Mouse (Mus musculus) midbrain, postnatal 0 days (tissue): ENCODE data around the gene Gm853. TPM values are rescaled to one million over a fixed set of nuclear protein-coding genes. Genes with fewer than 3 reads are reported as not detected.

Experiments
- ATAC-seq: fragments of 200-750 bp; cut with Nextera tagmentation; 2 replicates; pipeline ENCODE4 v1.8.0; 2017; ENCODE audit warnings: moderate number of reproducible peaks, mild to moderate bottlenecking, moderate TSS enrichment, moderate library complexity; ENCODE audit not compliant: low FRiP score
- DNase-seq: peaks from one replicate; pipeline ENCODE4 v3.0.0-alpha.2; 2015; ENCODE audit warnings: low spot score
- H3K27ac ChIP-seq: fragments of 300-500 bp; sonication (generic); 2 replicates; pipeline ENCODE4 v1.5.1; 2014; ENCODE audit warnings: low read depth, mild to moderate bottlenecking, low read length, mixed read lengths
- H3K27me3 ChIP-seq: fragments of 300-500 bp; sonication (generic); 2 replicates; pipeline ENCODE4 v1.6.1; 2014; ENCODE audit warnings: low read length, control low read depth, mixed read lengths; ENCODE audit not compliant: insufficient read depth
- H3K36me3 ChIP-seq: fragments of 300-500 bp; sonication (generic); 2 replicates; pipeline ENCODE4 v1.6.1; 2014; ENCODE audit warnings: low read length, control low read depth, mixed read lengths; ENCODE audit not compliant: insufficient read depth
- H3K4me1 ChIP-seq: fragments of 300-500 bp; sonication (generic); 2 replicates; pipeline ENCODE4 v1.6.1; 2014; ENCODE audit warnings: mild to moderate bottlenecking, control low read depth, antibody characterized with exemption, low read length, mixed read lengths; ENCODE audit not compliant: insufficient read depth
- H3K4me2 ChIP-seq: fragments of 300-500 bp; sonication (generic); 2 replicates; pipeline ENCODE4 v1.6.1; 2014; ENCODE audit warnings: low read depth, mild to moderate bottlenecking, low read length, mixed read lengths; ENCODE audit not compliant: poor library complexity, severe bottlenecking
- H3K4me3 ChIP-seq: fragments of 300-500 bp; sonication (generic); 2 replicates; pipeline ENCODE4 v1.5.1; 2014; ENCODE audit warnings: low read depth, mild to moderate bottlenecking, low read length, moderate library complexity
- H3K9ac ChIP-seq: fragments of 300-500 bp; sonication (generic); replicated peaks from 2 replicates; pipeline ENCODE4 v1.6.1; 2014; ENCODE audit warnings: mild to moderate bottlenecking, low read length, moderate library complexity, mixed read lengths; ENCODE audit not compliant: poor library complexity, severe bottlenecking
- H3K9me3 ChIP-seq: fragments of 300-500 bp; sonication (generic); 2 replicates; pipeline ENCODE4 v1.6.1; 2016; ENCODE audit warnings: low read length, control low read depth
- CTCF ChIP-seq: IDR thresholded peaks from 2 replicates; pipeline ENCODE4 v1.5.1; 2016; ENCODE audit warnings: antibody characterized with exemption, mild to moderate bottlenecking
- WGBS: fragments of 180-500 bp; shearing (Covaris S2); extraction: QIAGEN DNeasy Blood & Tissue Kit; methylation state at CpG from one replicate; pipeline ENCODE4 v1.1.7; 2014; 5-methylcytosine and 5-hydroxymethylcytosine counted together
- polyA plus RNA-seq: library from polyadenylated mRNA; unstranded; fragments of >200 nt; fragmentation: Nextera tagmentation; extraction: Ambion mirVana; gene quantifications from 2 replicates; pipeline ENCODE4 v1.2.1, GENCODE M21; 2015
- total RNA-seq: library from RNA; depleted of rRNA; stranded (reverse); fragments of >200 nt; gene quantifications from 2 replicates; pipeline ENCODE4 v1.2.3, GENCODE M21; 2014

Gm853 gene
- total and polyA plus RNA-seq, 2 experiments from 2014 or later: 0.49 TPM; not detected in 1

DNA sequence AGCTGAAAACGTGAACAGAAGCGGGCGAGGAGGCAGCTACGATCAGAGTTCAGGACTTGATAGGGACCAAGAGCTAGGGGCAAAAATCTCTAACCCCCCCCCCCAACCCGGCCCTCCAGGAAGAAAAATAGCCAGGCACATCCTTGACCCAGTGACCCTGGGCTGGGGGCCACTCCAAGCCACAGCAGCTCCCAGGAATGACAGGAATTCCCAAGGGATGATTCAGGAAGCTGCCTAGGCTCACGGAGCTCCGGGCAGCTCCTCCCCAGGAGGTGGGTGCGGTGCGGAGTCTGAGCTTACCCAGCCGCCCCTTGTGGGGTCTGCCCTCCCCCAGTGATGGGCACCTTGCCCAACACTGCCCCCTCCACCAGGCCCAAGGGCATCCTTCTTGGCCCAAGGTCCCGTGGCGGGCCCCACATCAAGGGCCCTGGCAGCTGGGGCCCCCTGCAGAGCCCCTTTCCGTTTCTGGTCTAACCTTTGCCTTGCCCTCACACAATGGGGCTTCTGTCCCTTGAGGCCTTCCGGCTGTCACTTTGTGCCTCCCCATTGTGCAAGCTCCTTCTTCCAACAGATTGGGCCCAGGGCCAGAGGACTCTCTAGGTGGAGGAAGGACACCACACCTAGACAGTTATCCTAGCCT, 47.0 kb downstream of the Gm853 start, which contains the start of gene Tinagl1:
Gene Tinagl1 (minus strand): TSS at position 51 of the 640 bp plus-strand sequence.
- TF ChIP-seq CTCF: no peak
- Histone ChIP-seq H3K27ac (no peak within 1 kb of the TSS), H3K4me2 (0 out of 2 replicates have a peak within 1 kb of the TSS, but pooled peaks have one; percentile 18), H3K27me3 (peaks cover 24% of the 10 kb centered on the region), H3K4me1 (no peaks in the 10 kb centered on the region), H3K4me3 (peak within 1 kb of the TSS; percentile 8; the same call in 1 of the 2 replicates), H3K36me3 (no peaks in the 10 kb centered on the region), H3K9ac (no peak within 1 kb of the TSS; the same call in 1 of the 2 replicates), H3K9me3 (no peaks in the 10 kb centered on the region)
- 3% methylated on average over 14 of the region's 14 CpGs for WGBS
- DNase-seq (no peak), ATAC-seq (no peak)

DNA sequence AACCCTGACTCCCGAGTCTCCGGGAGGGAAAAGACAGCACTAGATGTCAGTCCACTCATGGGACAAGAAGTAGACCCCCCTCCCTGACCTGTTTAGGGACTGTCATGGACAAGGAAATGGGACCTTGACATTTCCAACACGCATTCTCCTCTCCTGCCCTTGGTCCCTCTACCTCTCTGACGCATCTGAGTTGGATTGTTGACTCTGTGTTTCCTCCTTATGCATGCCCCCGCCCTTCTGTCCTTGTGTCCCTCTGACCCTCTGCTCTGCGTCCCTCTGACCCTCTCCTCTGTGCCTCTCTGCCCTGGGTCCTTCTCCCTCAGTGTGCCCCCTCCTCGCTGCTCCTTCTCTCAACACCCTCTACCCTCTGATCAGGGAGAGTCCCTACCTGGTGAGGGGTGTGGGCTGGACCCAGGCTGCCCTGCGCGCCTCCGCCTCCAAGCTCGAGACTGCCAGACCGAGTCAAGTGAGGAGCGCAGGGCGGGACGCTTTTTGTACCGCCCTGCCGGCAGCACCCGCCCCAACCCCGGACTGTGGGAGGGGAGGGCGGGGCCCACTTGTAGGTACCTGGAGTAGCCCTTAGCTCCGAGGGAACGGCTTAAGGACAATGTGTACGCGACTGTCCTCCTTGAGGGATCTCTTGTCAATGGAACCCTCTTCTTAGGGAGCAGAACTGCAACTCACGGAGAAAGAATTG, 47.7 kb downstream of the Gm853 start:
- 3% methylated on average over 25 of the region's 25 CpGs for WGBS
- no peak overlapping the region for H3K27ac ChIP-seq
- no peaks in the 10 kb centered on the region for H3K4me1 ChIP-seq
- TF ChIP-seq CTCF: no peak
- H3K36me3 ChIP-seq: no peaks in the 10 kb centered on the region
- no peak for DNase-seq
- ATAC-seq: no peak
- H3K9me3 ChIP-seq: no peaks in the 10 kb centered on the region
- 0 out of 2 replicates have a peak overlapping the region, but pooled peaks have one; percentile 18 for H3K4me2 ChIP-seq
- H3K27me3 ChIP-seq: peaks cover 24% of the 10 kb centered on the region
- H3K4me3 ChIP-seq: peak overlapping the region; percentile 8; the same call in 1 of the 2 replicates
- H3K9ac ChIP-seq: no peak overlapping the region; the same call in 1 of the 2 replicates

GRCm38 (mm10) chr4:130173911-130174311, 48.3 kb downstream of the Gm853 start:
- Histone ChIP-seq H3K4me2 (no peak overlapping the region), H3K9ac (no peak overlapping the region), H3K4me3 (no peak overlapping the region), H3K27ac (no peak overlapping the region), H3K9me3 (no peaks in the 10 kb centered on the region), H3K4me1 (no peaks in the 10 kb centered on the region), H3K36me3 (no peaks in the 10 kb centered on the region), H3K27me3 (peaks cover 24% of the 10 kb centered on the region)
- DNase-seq (no peak), ATAC-seq (no peak)
- WGBS: 47% methylated on average over 19 of the region's 19 CpGs
- TF ChIP-seq CTCF: no peak

DNA sequence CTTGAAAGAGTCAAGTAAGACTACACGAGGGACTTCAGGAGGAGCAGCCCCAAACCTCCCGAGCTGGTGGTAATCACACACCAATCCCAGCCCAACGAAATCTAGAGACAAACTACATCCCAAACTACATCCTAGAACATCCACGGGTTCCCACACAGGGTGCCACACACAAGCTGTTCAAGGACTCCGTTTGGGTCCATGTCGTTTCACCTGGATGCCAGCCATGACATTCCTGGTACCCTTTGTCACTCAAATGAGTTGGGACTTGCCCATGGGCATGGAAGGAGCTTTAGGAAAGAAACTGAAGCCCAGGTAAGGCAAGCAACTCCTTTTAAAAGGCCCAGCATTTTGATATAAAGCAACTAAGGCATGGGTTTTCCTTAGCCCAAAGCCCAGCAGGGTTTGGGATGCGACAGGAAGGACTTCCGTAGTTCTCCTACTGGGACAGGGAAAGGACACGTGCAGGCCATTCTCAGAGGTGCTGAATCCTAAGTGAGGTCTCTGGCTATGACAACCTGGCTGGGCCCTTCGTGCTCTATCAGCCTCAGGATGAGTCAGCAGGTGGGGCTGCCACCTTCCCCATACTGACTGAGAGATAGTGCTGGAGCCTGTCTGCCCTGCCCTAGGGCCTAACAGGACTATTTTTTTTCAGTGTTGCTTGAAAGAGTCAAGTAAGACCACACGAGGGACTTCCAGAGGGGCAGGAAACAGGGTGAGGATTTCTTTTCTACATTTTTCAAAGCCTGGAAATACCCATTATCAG, 49.0 kb downstream of the Gm853 start:
- DNase-seq (no peak), ATAC-seq (no peak)
- H3K4me2 ChIP-seq: no peak overlapping the region
- no peak overlapping the region for H3K9ac ChIP-seq
- peaks cover 24% of the 10 kb centered on the region for H3K27me3 ChIP-seq
- no peak overlapping the region for H3K27ac ChIP-seq
- H3K36me3 ChIP-seq: no peaks in the 10 kb centered on the region
- no peak for TF ChIP-seq CTCF
- H3K4me3 ChIP-seq: no peak overlapping the region
- 75% methylated on average over 11 of the region's 11 CpGs for WGBS
- no peaks in the 10 kb centered on the region; the same call in 1 of the 2 replicates for H3K4me1 ChIP-seq
- H3K9me3 ChIP-seq: no peaks in the 10 kb centered on the region

- Histone ChIP-seq H3K4me2 (no peak overlapping the region), H3K9ac (no peak overlapping the region), H3K4me1 (no peaks in the 10 kb centered on the region; the same call in 1 of the 2 replicates), H3K27ac (no peak overlapping the region), H3K36me3 (no peaks in the 10 kb centered on the region), H3K9me3 (no peaks in the 10 kb centered on the region), H3K4me3 (no peak overlapping the region), H3K27me3 (peaks cover 24% of the 10 kb centered on the region)
- ATAC-seq (no peak), DNase-seq (no peak)
- TF ChIP-seq CTCF: no peak
- WGBS: 72% methylated on average over 11 of the region's 11 CpGs
Measured at GRCm38 (mm10) chr4:130171951-130172765, 50.0 kb downstream of the Gm853 start.
